8 mouse cellular contexts compared by ENCODE assay signal in the genomic region with DNA sequence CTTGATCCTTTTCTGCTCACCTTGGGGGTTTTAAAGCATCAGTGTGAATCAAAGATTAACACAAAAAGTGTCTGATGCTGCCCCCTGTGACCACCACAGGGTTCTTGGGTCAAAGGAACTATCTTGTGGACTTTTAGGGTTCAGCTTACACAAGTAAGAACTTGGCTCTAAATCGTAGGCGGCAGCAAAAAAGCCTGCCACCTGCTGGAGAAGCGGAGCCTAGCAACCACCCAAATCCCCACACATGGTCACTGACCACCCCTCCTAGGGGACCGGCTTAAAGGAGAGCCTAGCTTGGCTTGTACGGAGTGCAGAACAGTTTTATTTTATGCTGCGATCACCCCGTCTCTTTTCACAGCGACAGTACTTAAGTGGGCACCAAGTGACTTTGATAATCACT. TPM values are rescaled to one million over a fixed set of nuclear protein-coding genes. Genes with fewer than 3 reads are reported as not detected.
A peak's percentile ranks its signal among the peaks of the same experiment; 100 is the strongest.
DNase-seq lines count a peak whose midpoint lies in the region; ATAC-seq and TF ChIP-seq lines count a peak whose summit lies in the region.

No protein-coding gene starts in this region.

- no peaks in the 10 kb centered on the region for H3K36me3 ChIP-seq in forebrain, embryonic 11.5 days (ENCODE audit: control insufficient read depth, insufficient read depth, low read length)
- H3K36me3 ChIP-seq in forebrain, embryonic 13.5 days (ENCODE audit: poor library complexity, severe bottlenecking), result no peaks in the 10 kb centered on the region
- H3K36me3 ChIP-seq in thymus, adult 2 months (ENCODE audit: control insufficient read depth, insufficient read depth, low read length), result no peaks in the 10 kb centered on the region

- H3K9ac ChIP-seq in forebrain, embryonic 11.5 days (ENCODE audit: low read length), result no peak overlapping the region
- H3K9ac ChIP-seq in forebrain, embryonic 13.5 days, result no peak overlapping the region

- 49% methylated on average over 8 of the region's 8 CpGs for WGBS in forebrain, embryonic 11.5 days
- 56% methylated on average over 8 of the region's 8 CpGs for WGBS in forebrain, embryonic 13.5 days
- 63% methylated on average over 8 of the region's 8 CpGs for WGBS in thymus, adult 2 months

- H3K4me3 ChIP-seq in forebrain, embryonic 11.5 days (ENCODE audit: low read depth, low read length), result no peak overlapping the region
- no peak overlapping the region for H3K4me3 ChIP-seq in forebrain, embryonic 13.5 days
- no peak overlapping the region for H3K4me3 ChIP-seq in thymus, adult 2 months (ENCODE audit: control insufficient read depth, insufficient read depth, low read length)

- 0 out of 2 replicates have a peak, but pooled peaks have one; percentile 52 for TF ChIP-seq CTCF in thymus, adult 2 months (IDR thresholded peaks at IDR 0.05; ENCODE audit: borderline replicate concordance, control insufficient read depth, extremely low read depth, insufficient read depth, low read length, poor library complexity)

- no peaks in the 10 kb centered on the region for H3K9me3 ChIP-seq in forebrain, embryonic 11.5 days (ENCODE audit: control insufficient read depth, low read length)
- no peaks in the 10 kb centered on the region for H3K9me3 ChIP-seq in forebrain, embryonic 13.5 days (replicated peaks)

- DNase-seq in forebrain, embryonic 11.5 days (ENCODE audit: low spot score), result peak; percentile 65
- peak; percentile 18 for DNase-seq in right cerebral cortex, postnatal 14 days
- no peak for DNase-seq in right cerebral cortex, adult 2 months (ENCODE audit: low spot score in 2 of 2)
- peak; percentile 41 for DNase-seq in embryo, embryonic 9.5 days (ENCODE audit: extremely low spot score)
- peak; percentile 10 for DNase-seq in lung, postnatal 25 days (ENCODE audit: low spot score)
- DNase-seq in thymus, adult 2 months, result peak; percentile 40
- no peak for DNase-seq in urinary bladder, postnatal 4 days (ENCODE audit: low spot score in 2 of 2)

- no peak overlapping the region for H3K27ac ChIP-seq in forebrain, embryonic 11.5 days (ENCODE audit: low read depth, low read length)
- no peak overlapping the region for H3K27ac ChIP-seq in forebrain, embryonic 13.5 days
- no peak overlapping the region for H3K27ac ChIP-seq in thymus, adult 2 months (ENCODE audit: control insufficient read depth, insufficient read depth, low read length)

- no peak; the same call in 1 of the 2 replicates for ATAC-seq in forebrain, embryonic 11.5 days (replicated peaks; ENCODE audit: low FRiP score)
- ATAC-seq in forebrain, embryonic 13.5 days, result no peak

- no peaks in the 10 kb centered on the region for H3K27me3 ChIP-seq in forebrain, embryonic 11.5 days (ENCODE audit: control insufficient read depth, insufficient read depth, low read length)
- H3K27me3 ChIP-seq in forebrain, embryonic 13.5 days, result no peaks in the 10 kb centered on the region
- H3K27me3 ChIP-seq in thymus, adult 2 months (ENCODE audit: control insufficient read depth, insufficient read depth, low read length), result no peaks in the 10 kb centered on the region

- no peak overlapping the region for H3K4me2 ChIP-seq in forebrain, embryonic 11.5 days (ENCODE audit: low read depth, low read length, severe bottlenecking)
- no peak overlapping the region for H3K4me2 ChIP-seq in forebrain, embryonic 13.5 days

- no peaks in the 10 kb centered on the region for H3K4me1 ChIP-seq in forebrain, embryonic 11.5 days (replicated peaks; ENCODE audit: control insufficient read depth, insufficient read depth, low read length)
- no peaks in the 10 kb centered on the region for H3K4me1 ChIP-seq in forebrain, embryonic 13.5 days
- no peaks in the 10 kb centered on the region for H3K4me1 ChIP-seq in thymus, adult 2 months (replicated peaks; ENCODE audit: control insufficient read depth, insufficient read depth, low read length)

- TF ChIP-seq POLR2A in thymus, adult 2 months (IDR thresholded peaks at IDR 0.05; ENCODE audit: control insufficient read depth, extremely low read depth, insufficient read depth, low read length, poor library complexity), result no peak

RNA-seq across cellular contexts. Expression of a gene that starts 10.3 kb away (rescaled TPM):
- polyA plus RNA-seq in forebrain, embryonic 11.5 days (2014; fragmentation: Nextera tagmentation; extraction: Ambion mirVana), result 1.7 and 1.9 TPM in 2 replicates
- 1.7 and 2.0 TPM in 2 replicates for polyA plus RNA-seq in forebrain, embryonic 13.5 days (2015; fragmentation: Nextera tagmentation; extraction: Ambion mirVana)
- polyA plus RNA-seq in thymus, adult 2 months (2012; rRNA removed), result 1.2 and 4.1 TPM in 2 replicates

RNA-seq across cellular contexts. Expression of a gene that starts 59.0 kb away (rescaled TPM):
- not detected in 2 replicates for polyA plus RNA-seq in forebrain, embryonic 11.5 days (2014; fragmentation: Nextera tagmentation; extraction: Ambion mirVana)
- not detected in 2 replicates for polyA plus RNA-seq in forebrain, embryonic 13.5 days (2015; fragmentation: Nextera tagmentation; extraction: Ambion mirVana)
- polyA plus RNA-seq in thymus, adult 2 months (2012; rRNA removed), result 0.09 TPM in 1 of 2 replicates, not detected in the other

Comparison
In these comparisons a context has a peak if more than half of its experiments do, and no peak if none do; other contexts are left out.
1. DNase-seq: peak in forebrain, embryonic 11.5 days (single experiment), right cerebral cortex, postnatal 14 days (single experiment), embryo, embryonic 9.5 days (single experiment), lung, postnatal 25 days (single experiment) and thymus, adult 2 months (single experiment); none in right cerebral cortex, adult 2 months (0 of 2) and urinary bladder, postnatal 4 days (0 of 2).